Mouse (Mus musculus) myocyte (in vitro differentiated cells): ENCODE data around the gene Tnfrsf12a. TPM values are rescaled to one million over a fixed set of nuclear protein-coding genes. Genes with fewer than 3 reads are reported as not detected.

Experiments
- H3K27me3 ChIP-seq: one replicate; pipeline ENCODE4 v1.6.1; 2011; ENCODE audit not compliant: control insufficient read depth, insufficient read depth, insufficient read length
- H3K36me3 ChIP-seq: one replicate; pipeline ENCODE4 v1.6.1; 2011; ENCODE audit not compliant: control insufficient read depth, insufficient read depth
- H3K4me2 ChIP-seq: one replicate; pipeline ENCODE4 v1.6.1; 2011; ENCODE audit warnings: low read depth, control low read depth
- H3K4me3 ChIP-seq: one replicate; pipeline ENCODE4 v1.5.1; 2011; ENCODE audit warnings: mild to moderate bottlenecking, control low read depth, moderate library complexity
- H3K79me2 ChIP-seq: one replicate; pipeline ENCODE4 v1.6.1; 2011; ENCODE audit not compliant: control insufficient read depth, insufficient read depth
- H3ac ChIP-seq: one replicate; pipeline ENCODE4 v1.6.1; 2011; ENCODE audit not compliant: control insufficient read depth, insufficient read length
- CEBPB ChIP-seq: IDR thresholded peaks from 2 replicates; pipeline ENCODE4 v1.6.1; 2011; ENCODE audit warnings: mild to moderate bottlenecking, moderate library complexity; ENCODE audit not compliant: poor library complexity, insufficient read depth, severe bottlenecking
- E2F4 ChIP-seq: IDR thresholded peaks from one replicate; pipeline ENCODE4 v1.6.1; 2011; ENCODE audit warnings: mild to moderate bottlenecking, control low read depth, moderate library complexity; ENCODE audit not compliant: insufficient read depth
- MAX ChIP-seq: IDR thresholded peaks from one replicate; pipeline ENCODE4 v1.6.1; 2011; ENCODE audit warnings: low read depth, mild to moderate bottlenecking, control low read depth
- MYOD1 ChIP-seq, 3 experiments: IDR thresholded peaks; one replicate each; pipeline ENCODE4 v1.6.1; 2011; ENCODE audit warnings: control low read depth in 2 of 3, low read depth in 2 of 3, mild to moderate bottlenecking in 2 of 3, moderate library complexity in 1 of 3; ENCODE audit not compliant: insufficient read length in 2 of 3, control insufficient read depth in 1 of 3
- MYOG ChIP-seq, 3 experiments: IDR thresholded peaks; one replicate each; pipeline ENCODE4 v1.6.1; 2011; ENCODE audit warnings: control low read depth in 2 of 3, low read depth in 2 of 3, mild to moderate bottlenecking in 2 of 3; ENCODE audit not compliant: insufficient read length in 2 of 3, control insufficient read depth in 1 of 3, insufficient read depth in 1 of 3
- POLR2A ChIP-seq: IDR thresholded peaks from one replicate; pipeline ENCODE4 v1.6.1; 2011; ENCODE audit warnings: low read depth, mild to moderate bottlenecking, control low read depth, moderate library complexity; ENCODE audit not compliant: insufficient read length
- POLR2AphosphoS2 ChIP-seq: IDR thresholded peaks from one replicate; pipeline ENCODE4 v1.6.1; 2011; ENCODE audit warnings: low read depth, control low read depth; ENCODE audit not compliant: insufficient read length
- REST ChIP-seq: IDR thresholded peaks from one replicate; pipeline ENCODE4 v1.6.1; 2011; ENCODE audit warnings: mild to moderate bottlenecking, control low read depth, moderate library complexity; ENCODE audit not compliant: insufficient read depth, insufficient read length
- SRF ChIP-seq: IDR thresholded peaks from one replicate; pipeline ENCODE4 v1.6.1; 2011; ENCODE audit warnings: low read depth; ENCODE audit not compliant: control insufficient read depth, insufficient read length
- TCF12 ChIP-seq: IDR thresholded peaks from one replicate; pipeline ENCODE4 v1.6.1; 2011; ENCODE audit warnings: mild to moderate bottlenecking, control low read depth; ENCODE audit not compliant: poor library complexity, insufficient read depth, severe bottlenecking
- TCF3 ChIP-seq: IDR thresholded peaks from one replicate; pipeline ENCODE4 v1.6.1; 2011; ENCODE audit warnings: low read depth, control low read depth; ENCODE audit not compliant: insufficient read length
- USF1 ChIP-seq: IDR thresholded peaks from one replicate; pipeline ENCODE4 v1.6.1; 2011; ENCODE audit warnings: low read depth, mild to moderate bottlenecking, control low read depth, moderate library complexity
- polyA plus RNA-seq: library from polyadenylated mRNA; unstranded; fragments of >200 nt; fragmentation: generic; extraction: Trizol; gene quantifications from one replicate; pipeline ENCODE4 v1.2.1, GENCODE M21; 2012; ENCODE audit warnings: missing spikeins

The Tnfrsf12a gene
- polyA plus RNA-seq, 1 experiment, result 328 TPM

- no peak overlapping the region for H3K4me2 ChIP-seq
- TF ChIP-seq E2F4, result no peak
- TF ChIP-seq REST, result no peak
- TF ChIP-seq USF1, result no peak
- TF ChIP-seq MYOD1 (IDR thresholded peaks at IDR 0.05; ENCODE audit: control insufficient read depth in 1 of 3, insufficient read length in 2 of 3, low read depth in 2 of 3), result no peak
- no peak overlapping the region for H3ac ChIP-seq
- no peaks in the 10 kb centered on the region for H3K27me3 ChIP-seq
- peaks cover 4% of the 10 kb centered on the region for H3K36me3 ChIP-seq
- no peak overlapping the region for H3K4me3 ChIP-seq
- no peaks in the 10 kb centered on the region for H3K79me2 ChIP-seq
Measured at GRCm38 (mm10) chr17:23661526-23661925, 15.7 kb downstream of the Tnfrsf12a start.

- no peaks in the 10 kb centered on the region for H3K79me2 ChIP-seq
- H3K4me2 ChIP-seq, result no peak overlapping the region
- no peak overlapping the region for H3ac ChIP-seq
- H3K27me3 ChIP-seq, result no peaks in the 10 kb centered on the region
- TF ChIP-seq TCF12, result no peak
- TF ChIP-seq REST, result no peak
- TF ChIP-seq MYOG (IDR thresholded peaks at IDR 0.05; ENCODE audit: control insufficient read depth in 1 of 3, insufficient read depth in 1 of 3, insufficient read length in 2 of 3, low read depth in 2 of 3), result no peak
- no peak for TF ChIP-seq POLR2A
- no peak for TF ChIP-seq MAX
- TF ChIP-seq TCF3, result no peak
- TF ChIP-seq MYOD1 (IDR thresholded peaks at IDR 0.05; ENCODE audit: control insufficient read depth in 1 of 3, insufficient read length in 2 of 3, low read depth in 2 of 3), result no peak
- no peak for TF ChIP-seq POLR2AphosphoS2
- no peak for TF ChIP-seq SRF
- TF ChIP-seq CEBPB, result no peak
- TF ChIP-seq E2F4, result no peak
- no peak for TF ChIP-seq USF1
- no peaks in the 10 kb centered on the region for H3K36me3 ChIP-seq
- no peak overlapping the region for H3K4me3 ChIP-seq
Measured at GRCm38 (mm10) chr17:23660876-23661200, 16.4 kb downstream of the Tnfrsf12a start.

- no peak within 1 kb of the TSS for H3K4me2 ChIP-seq
- TF ChIP-seq E2F4, result no peak
- peak in 1 of 3 experiments; percentile 44 for TF ChIP-seq MYOD1 (IDR thresholded peaks at IDR 0.05; ENCODE audit: control insufficient read depth in 1 of 3, insufficient read length in 2 of 3, low read depth in 2 of 3)
- TF ChIP-seq USF1, result no peak
- TF ChIP-seq MYOG (IDR thresholded peaks at IDR 0.05; ENCODE audit: control insufficient read depth in 1 of 3, insufficient read depth in 1 of 3, insufficient read length in 2 of 3, low read depth in 2 of 3), result peak in 1 of 3 experiments; percentile 11
- no peaks in the 10 kb centered on the region for H3K27me3 ChIP-seq
- no peaks in the 10 kb centered on the region for H3K79me2 ChIP-seq
- H3K36me3 ChIP-seq, result no peaks in the 10 kb centered on the region
- H3K4me3 ChIP-seq, result no peak within 1 kb of the TSS
- no peak within 1 kb of the TSS for H3ac ChIP-seq
Measured at GRCm38 (mm10) chr17:23660117-23660875, 17.0 kb downstream of the Tnfrsf12a start, which contains the start of gene Bicdl2. Gene Bicdl2, plus strand, starts transcription at chr17:23660506.

- Histone ChIP-seq H3K27me3 (no peaks in the 10 kb centered on the region), H3K79me2 (no peaks in the 10 kb centered on the region), H3K36me3 (no peaks in the 10 kb centered on the region), H3K4me3 (no peak overlapping the region), H3ac (no peak overlapping the region), H3K4me2 (no peak overlapping the region)
- TF ChIP-seq POLR2A, result no peak
- no peak for TF ChIP-seq REST
- no peak for TF ChIP-seq MYOD1 (IDR thresholded peaks at IDR 0.05; ENCODE audit: control insufficient read depth in 1 of 3, insufficient read length in 2 of 3, low read depth in 2 of 3)
- TF ChIP-seq TCF12, result no peak
Measured at GRCm38 (mm10) chr17:23658450-23658849, 18.8 kb downstream of the Tnfrsf12a start.

- Histone ChIP-seq H3K27me3 (no peaks in the 10 kb centered on the region), H3ac (no peak overlapping the region), H3K4me2 (no peak overlapping the region), H3K4me3 (no peak overlapping the region), H3K79me2 (no peaks in the 10 kb centered on the region), H3K36me3 (no peaks in the 10 kb centered on the region)
- TF ChIP-seq USF1 (no peak), SRF (no peak), TCF12 (no peak), MYOG (IDR thresholded peaks at IDR 0.05; ENCODE audit: control insufficient read depth in 1 of 3, insufficient read depth in 1 of 3, insufficient read length in 2 of 3, low read depth in 2 of 3) (no peak), CEBPB (no peak), E2F4 (no peak), POLR2A (no peak), TCF3 (no peak)
Measured at GRCm38 (mm10) chr17:23654410-23654809, 22.9 kb downstream of the Tnfrsf12a start.
